Mouse (Mus musculus) midbrain, embryonic 10.5 days (tissue): ENCODE data around the gene Wwp2. TPM values are rescaled to one million over a fixed set of nuclear protein-coding genes. Genes with fewer than 3 reads are reported as not detected.

Source experiments
- DNase-seq: peaks from one replicate; pipeline ENCODE4 v3.0.0-alpha.2; 2017; ENCODE audit warnings: low spot score
- H3K27ac ChIP-seq: fragments of 300-500 bp; sonication (generic); replicated peaks from 2 replicates; pipeline ENCODE4 v1.5.1; 2016; ENCODE audit warnings: mild to moderate bottlenecking
- H3K27me3 ChIP-seq: fragments of 300-500 bp; sonication (generic); 2 replicates; pipeline ENCODE4 v1.6.1; 2016; ENCODE audit warnings: low read depth, mild to moderate bottlenecking; ENCODE audit not compliant: poor library complexity, severe bottlenecking
- H3K36me3 ChIP-seq: fragments of 300-500 bp; sonication (generic); 2 replicates; pipeline ENCODE4 v1.6.1; 2016; ENCODE audit warnings: mild to moderate bottlenecking, moderate library complexity
- H3K4me1 ChIP-seq: fragments of 300-500 bp; sonication (generic); 2 replicates; pipeline ENCODE4 v1.6.1; 2016
- H3K4me3 ChIP-seq: fragments of 300-500 bp; sonication (generic); 2 replicates; pipeline ENCODE4 v1.5.1; 2016; ENCODE audit warnings: mild to moderate bottlenecking, moderate library complexity
- H3K9me3 ChIP-seq: fragments of 300-500 bp; sonication (generic); replicated peaks from 2 replicates; pipeline ENCODE4 v1.6.1; 2016; ENCODE audit warnings: mild to moderate bottlenecking
- WGBS: fragments of 180-500 bp; shearing (Covaris S2); methylation state at CpG from one replicate; pipeline ENCODE4 v1.1.7; 2016; 5-methylcytosine and 5-hydroxymethylcytosine counted together
- polyA plus RNA-seq: library from polyadenylated mRNA; unstranded; fragments of >200 nt; fragmentation: Nextera tagmentation; extraction: Ambion mirVana; gene quantifications from 2 replicates; pipeline ENCODE4 v1.2.1, GENCODE M21; 2016

Wwp2 gene
- polyA plus RNA-seq, 1 experiment from 2014 or later = 54.4 TPM

DNA sequence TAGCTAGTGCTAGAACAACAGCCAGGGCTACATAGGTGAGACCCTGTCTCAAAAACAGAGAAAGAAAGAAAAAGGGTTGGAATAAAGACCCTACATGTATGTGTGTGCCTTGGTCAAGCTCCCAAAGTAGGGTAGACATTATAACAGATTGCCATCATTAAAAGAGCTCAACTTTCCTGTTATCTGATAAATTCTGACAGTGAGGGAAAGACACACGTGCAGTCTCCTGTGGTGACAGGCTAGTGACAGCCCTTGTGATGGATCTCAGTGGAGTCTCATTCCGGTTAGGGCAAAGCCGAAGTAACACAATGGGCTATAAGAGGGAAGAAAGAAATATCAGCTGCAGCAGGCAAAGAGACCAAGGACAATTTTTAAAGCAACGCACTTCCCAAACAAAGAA, 32.1 kb upstream of the Wwp2 start:
- WGBS = 85% methylated on average over 4 of the region's 4 CpGs
- Histone ChIP-seq H3K36me3 (peaks cover 12% of the 10 kb centered on the region), H3K4me3 (no peak overlapping the region), H3K9me3 (no peaks in the 10 kb centered on the region), H3K27me3 (no peaks in the 10 kb centered on the region), H3K4me1 (peaks cover 17% of the 10 kb centered on the region), H3K27ac (peak overlapping the region; percentile 82)
- DNase-seq = no peak

DNA sequence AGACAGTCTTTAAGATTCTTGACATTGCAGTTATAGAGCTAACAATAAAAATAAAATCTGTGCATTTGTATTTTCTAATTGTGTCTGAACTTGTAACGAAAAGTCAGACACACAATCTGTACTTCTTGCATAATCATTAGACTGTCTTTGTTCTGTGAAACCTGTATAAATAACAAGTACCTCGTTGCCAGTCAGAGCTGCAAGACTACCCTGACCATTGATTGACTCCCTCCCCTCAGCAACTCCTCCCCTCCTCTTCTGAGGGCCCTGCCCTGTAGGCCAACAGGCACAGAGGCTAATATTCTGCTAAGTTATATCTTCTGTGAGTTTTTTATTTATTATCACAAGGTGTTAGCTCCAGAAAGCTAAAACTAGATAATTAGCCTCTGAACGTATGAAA, 30.2 kb upstream of the Wwp2 start:
- peaks cover 17% of the 10 kb centered on the region for H3K4me1 ChIP-seq
- H3K36me3 ChIP-seq = peaks cover 31% of the 10 kb centered on the region
- no peak overlapping the region for H3K27ac ChIP-seq
- H3K4me3 ChIP-seq = no peak overlapping the region
- no peaks in the 10 kb centered on the region for H3K27me3 ChIP-seq
- H3K9me3 ChIP-seq = no peaks in the 10 kb centered on the region
- 74% methylated on average over 3 of the region's 3 CpGs for WGBS
- no peak for DNase-seq

DNA sequence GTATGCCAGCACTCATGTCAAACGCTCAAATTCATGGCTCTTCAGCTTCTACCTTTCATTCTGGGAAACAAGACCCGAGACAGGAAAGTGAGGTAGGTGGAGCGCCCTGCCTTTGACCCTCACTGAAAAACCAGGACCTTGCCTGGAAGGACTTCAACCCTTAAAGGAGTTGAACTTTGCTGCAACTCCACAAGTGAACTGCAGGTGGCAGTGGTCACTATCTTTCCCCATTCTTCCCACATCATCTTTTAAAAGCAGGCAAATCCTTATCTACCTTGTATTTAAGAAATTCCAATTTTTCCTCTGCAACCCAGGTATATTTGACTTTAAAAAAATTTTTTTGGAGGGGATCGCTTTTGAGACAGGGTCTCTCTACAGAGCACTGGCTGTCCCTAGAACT, 24.8 kb upstream of the Wwp2 start:
- Histone ChIP-seq H3K27me3 (no peaks in the 10 kb centered on the region), H3K9me3 (no peaks in the 10 kb centered on the region), H3K4me3 (no peak overlapping the region), H3K27ac (no peak overlapping the region), H3K36me3 (peaks cover 85% of the 10 kb centered on the region), H3K4me1 (no peaks in the 10 kb centered on the region)
- WGBS = 78% methylated on average over 4 of the region's 4 CpGs
- DNase-seq = peak; percentile 31

DNA sequence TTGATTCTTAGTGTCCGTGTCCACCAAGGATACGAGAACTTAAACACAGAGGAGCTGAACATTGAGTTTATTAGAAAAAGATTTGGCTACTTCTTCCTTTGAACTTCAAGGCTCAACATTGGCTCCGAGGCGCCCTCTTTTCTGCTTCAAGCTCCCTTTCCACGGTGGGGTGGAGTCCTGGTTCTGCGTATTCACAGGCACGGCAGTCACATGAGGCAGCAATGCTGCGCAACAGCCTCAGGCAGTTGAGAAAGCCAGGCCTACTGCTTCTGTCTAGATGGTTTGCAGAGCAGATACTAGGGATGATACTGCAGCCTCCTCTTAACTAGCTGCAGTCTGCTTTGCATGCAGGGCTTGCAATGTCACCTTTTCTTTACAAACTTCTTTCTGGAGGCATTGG, 23.6 kb upstream of the Wwp2 start:
- WGBS = 92% methylated on average over 8 of the region's 8 CpGs
- H3K27me3 ChIP-seq = no peaks in the 10 kb centered on the region
- H3K9me3 ChIP-seq = no peaks in the 10 kb centered on the region

DNA sequence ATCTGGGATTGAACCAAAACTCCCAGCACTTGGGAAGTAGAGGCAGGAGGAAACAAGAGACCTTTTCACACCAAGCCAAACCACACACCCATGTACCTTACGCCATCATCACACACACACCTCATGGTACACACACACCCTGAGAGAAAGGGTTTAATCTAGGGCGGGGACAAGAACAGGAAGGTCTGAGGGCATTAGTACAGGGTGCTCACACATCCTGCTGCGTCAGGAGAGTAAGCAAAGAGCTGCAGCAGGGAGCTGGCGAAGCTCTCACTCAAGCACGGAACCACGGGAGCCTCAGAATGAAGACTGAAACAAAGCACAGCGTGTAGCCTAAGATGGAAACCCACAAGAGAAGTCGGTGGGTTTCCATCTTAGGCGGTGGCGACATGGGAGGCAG, 22.3 kb upstream of the Wwp2 start:
- Histone ChIP-seq H3K9me3 (no peaks in the 10 kb centered on the region), H3K4me1 (no peaks in the 10 kb centered on the region), H3K27me3 (no peaks in the 10 kb centered on the region), H3K27ac (no peak overlapping the region), H3K36me3 (peaks cover 100% of the 10 kb centered on the region), H3K4me3 (no peak overlapping the region)
- DNase-seq = no peak
- WGBS = 93% methylated on average over 10 of the region's 10 CpGs

More for the DNA sequence above, 23.6 kb upstream of the Wwp2 start:
- peaks cover 97% of the 10 kb centered on the region for H3K36me3 ChIP-seq
- no peak overlapping the region for H3K4me3 ChIP-seq
- no peaks in the 10 kb centered on the region for H3K4me1 ChIP-seq
- H3K27ac ChIP-seq = no peak overlapping the region
- no peak for DNase-seq

DNA sequence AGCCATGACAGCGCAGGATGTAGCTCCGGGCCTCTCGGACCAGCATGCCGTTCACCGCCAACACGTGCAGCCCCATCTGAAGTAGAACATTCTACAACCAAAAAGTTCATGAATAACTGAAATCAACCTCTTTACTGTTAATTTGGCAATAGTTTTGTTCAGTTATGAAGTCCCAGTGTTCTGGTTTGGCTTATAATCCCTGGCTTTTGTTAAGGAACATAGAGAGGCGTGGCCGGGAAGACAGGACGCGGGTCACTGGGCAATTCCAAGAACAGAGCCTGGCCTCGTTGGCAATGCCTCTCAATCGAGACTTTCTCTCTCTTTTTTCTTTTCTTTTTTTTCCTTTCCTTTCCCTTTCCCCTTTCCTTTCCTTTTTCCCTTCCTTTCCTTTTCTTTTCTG, 19.2 kb upstream of the Wwp2 start:
- Histone ChIP-seq H3K36me3 (peaks cover 100% of the 10 kb centered on the region), H3K4me3 (no peak overlapping the region), H3K4me1 (no peaks in the 10 kb centered on the region), H3K27ac (no peak overlapping the region), H3K9me3 (no peaks in the 10 kb centered on the region), H3K27me3 (no peaks in the 10 kb centered on the region)
- 85% methylated on average over 12 of the region's 12 CpGs for WGBS
- DNase-seq = no peak

DNA sequence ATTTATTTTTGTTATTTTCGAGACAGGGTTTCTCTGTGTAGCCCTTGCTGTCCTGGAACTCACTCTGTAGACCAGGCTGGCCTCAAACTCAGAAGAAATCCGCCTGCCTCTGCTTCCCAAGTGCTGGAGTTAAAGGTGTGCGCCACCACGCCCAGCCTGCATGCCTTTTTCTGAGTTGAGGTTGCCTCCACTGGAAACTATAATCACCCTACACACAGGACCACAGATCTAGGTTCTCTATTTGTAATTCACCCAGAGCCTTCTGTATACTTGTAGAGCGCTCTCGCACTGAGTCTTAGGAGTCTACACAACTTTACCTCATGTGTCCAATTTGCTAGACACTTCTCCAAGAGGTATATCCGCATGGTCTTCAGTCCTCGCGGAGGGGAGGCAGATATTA, 12.0 kb upstream of the Wwp2 start:
- H3K27me3 ChIP-seq = no peaks in the 10 kb centered on the region
- no peak for DNase-seq
- no peaks in the 10 kb centered on the region for H3K9me3 ChIP-seq
- H3K36me3 ChIP-seq = peaks cover 44% of the 10 kb centered on the region
- H3K4me3 ChIP-seq = peak overlapping the region; percentile 98
- peak overlapping the region; percentile 91 for H3K27ac ChIP-seq
- peaks cover 18% of the 10 kb centered on the region for H3K4me1 ChIP-seq
- 33% methylated on average over 9 of the region's 9 CpGs for WGBS

DNA sequence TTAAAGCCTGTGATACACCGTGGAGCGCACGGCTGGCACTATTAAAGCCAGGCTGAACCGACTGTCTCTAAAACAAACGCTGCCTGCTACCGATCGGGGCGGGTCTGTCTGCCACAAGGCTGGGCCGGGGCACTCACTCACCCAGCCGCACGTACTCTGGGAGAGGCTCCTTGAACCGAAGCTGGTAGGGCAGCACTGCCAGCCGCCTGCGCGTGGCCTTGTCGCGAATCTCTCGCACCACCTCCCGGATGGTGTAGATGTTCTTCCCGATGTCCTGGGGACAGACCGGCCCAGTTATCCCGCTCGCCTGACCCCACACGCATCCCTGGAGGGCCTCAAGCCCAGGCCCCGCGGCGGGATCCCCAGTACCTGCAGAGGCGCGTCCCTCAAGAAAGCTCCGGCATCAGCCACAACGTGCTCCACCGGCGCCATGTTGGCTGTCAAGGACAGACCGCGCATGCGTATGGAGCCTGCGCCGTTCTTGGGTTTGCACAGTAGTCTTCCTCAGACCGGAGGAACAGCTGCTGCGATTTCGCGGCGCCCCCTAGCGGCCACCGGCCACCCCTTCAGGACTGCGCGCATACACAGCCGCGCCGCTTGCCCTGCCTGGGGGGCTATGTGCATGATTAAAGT, 11.5 kb upstream of the Wwp2 start, which contains the start of gene Nob1:
TSS of gene Nob1 (minus strand) at position 455 of the 633 bp plus-strand sequence.
- Histone ChIP-seq H3K4me3 (peak within 1 kb of the TSS; percentile 98), H3K9me3 (no peaks in the 10 kb centered on the region), H3K27ac (peak within 1 kb of the TSS; percentile 91), H3K27me3 (no peaks in the 10 kb centered on the region), H3K4me1 (peaks cover 18% of the 10 kb centered on the region), H3K36me3 (peaks cover 39% of the 10 kb centered on the region)
- DNase-seq = peak; percentile 97
- WGBS = under 1% methylated on average over 50 of the region's 50 CpGs

DNA sequence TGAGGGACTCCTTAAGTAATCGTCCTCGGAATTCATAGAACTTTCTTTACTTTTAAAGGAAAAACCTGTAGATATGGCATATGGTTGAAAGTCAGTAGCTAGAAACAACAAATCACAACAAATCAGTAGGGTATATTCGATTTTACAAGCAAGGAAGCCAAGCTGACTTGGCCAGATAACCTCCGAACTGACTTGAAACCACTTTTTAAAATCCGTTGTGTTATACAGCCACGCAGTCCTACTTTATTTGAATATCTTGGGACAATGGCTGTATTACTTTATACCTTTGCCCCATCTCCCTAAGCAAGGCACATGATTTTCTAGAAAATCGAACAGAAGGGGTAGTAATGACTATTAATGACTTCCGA, 11.0 kb upstream of the Wwp2 start:
- no peaks in the 10 kb centered on the region for H3K9me3 ChIP-seq
- peak overlapping the region; percentile 98 for H3K4me3 ChIP-seq
- WGBS = 49% methylated on average over 8 of the region's 8 CpGs
- no peak overlapping the region for H3K27ac ChIP-seq
- no peak for DNase-seq
- peaks cover 34% of the 10 kb centered on the region for H3K36me3 ChIP-seq
- no peaks in the 10 kb centered on the region for H3K27me3 ChIP-seq
- H3K4me1 ChIP-seq = peaks cover 18% of the 10 kb centered on the region

DNA sequence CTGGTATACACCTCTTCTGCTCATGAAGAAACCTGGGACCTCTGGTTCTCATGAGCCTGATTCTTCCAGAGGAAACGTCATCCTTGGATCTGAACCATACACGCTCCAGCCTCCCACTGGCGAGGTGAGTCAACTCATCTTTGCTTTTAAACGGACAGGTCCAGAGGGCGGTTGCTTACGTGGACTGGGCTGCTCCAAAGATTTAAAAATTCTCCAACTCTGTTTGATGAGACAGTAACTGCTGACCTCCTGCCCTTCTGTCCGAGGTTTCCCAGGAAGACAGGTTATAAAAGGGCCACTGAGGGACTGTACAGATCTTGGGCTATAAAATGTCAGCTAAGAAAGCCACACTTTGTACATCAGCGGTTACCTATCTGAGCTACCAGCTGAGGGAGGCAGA, 5.3 kb upstream of the Wwp2 start:
- Histone ChIP-seq H3K4me1 (peaks cover 7% of the 10 kb centered on the region), H3K9me3 (no peaks in the 10 kb centered on the region), H3K36me3 (no peaks in the 10 kb centered on the region), H3K27me3 (no peaks in the 10 kb centered on the region), H3K4me3 (no peak overlapping the region), H3K27ac (no peak overlapping the region)
- 86% methylated on average over 8 of the region's 8 CpGs for WGBS
- no peak for DNase-seq

DNA sequence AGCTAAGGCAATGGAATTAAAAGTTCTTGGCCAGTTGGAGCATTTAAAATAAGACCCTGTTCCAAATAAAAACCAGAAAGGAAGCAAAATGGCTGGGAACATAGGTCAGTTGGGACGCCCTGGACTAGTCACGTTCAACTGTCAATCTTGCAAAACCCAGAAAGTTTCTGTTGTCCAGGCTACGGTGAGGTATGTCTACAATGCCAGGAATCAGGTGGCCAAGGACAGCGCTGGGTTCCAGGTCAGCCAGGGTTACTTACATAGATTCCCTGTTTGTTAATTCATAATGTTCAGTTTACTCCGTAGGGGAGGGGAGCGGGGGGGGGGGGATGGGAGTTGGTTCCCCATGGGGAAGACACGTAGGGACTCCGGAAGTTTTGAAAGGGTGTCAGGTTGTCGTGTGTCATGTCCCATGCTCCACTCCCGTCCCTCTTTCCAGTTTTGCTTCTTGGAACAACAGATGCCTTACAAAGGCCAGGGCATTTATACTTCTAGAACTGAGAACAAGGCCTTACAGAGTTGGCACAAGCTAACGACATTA, 674 bp upstream of the Wwp2 start:
- H3K36me3 ChIP-seq = no peaks in the 10 kb centered on the region
- H3K27me3 ChIP-seq = no peaks in the 10 kb centered on the region
- H3K4me3 ChIP-seq = peak overlapping the region; percentile 86
- no peaks in the 10 kb centered on the region for H3K9me3 ChIP-seq
- peaks cover 19% of the 10 kb centered on the region for H3K4me1 ChIP-seq
- 25% methylated on average over 11 of the region's 11 CpGs for WGBS
- H3K27ac ChIP-seq = peak overlapping the region; percentile 93
- DNase-seq = peak; percentile 14

DNA sequence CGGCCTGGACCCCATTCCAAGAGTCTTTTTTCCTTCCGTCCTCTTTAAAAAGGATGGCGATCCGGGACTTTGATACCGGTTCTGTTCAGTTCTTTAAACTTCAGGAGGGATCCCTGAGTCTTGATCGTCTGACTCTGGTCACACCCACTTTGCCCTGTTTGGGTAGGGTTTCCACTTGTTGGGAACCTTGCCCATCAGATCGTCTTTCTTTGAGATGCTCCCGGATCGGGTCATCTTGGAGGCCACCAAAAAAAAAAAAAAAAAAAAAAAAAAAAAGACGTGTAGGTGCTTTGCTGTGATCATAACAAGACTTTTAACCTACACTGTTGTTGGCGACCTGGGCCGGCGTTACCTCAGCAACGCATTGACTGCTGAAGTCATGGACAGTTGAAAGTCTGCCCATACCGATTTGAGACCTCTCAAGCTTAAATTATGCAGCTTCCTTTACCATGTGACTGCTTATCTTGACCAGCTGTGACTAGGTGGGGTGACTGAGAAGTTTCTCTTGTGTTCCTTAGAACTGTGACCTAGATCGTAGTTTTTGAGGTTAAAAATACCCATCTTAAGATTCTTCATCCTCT, 766 bp downstream of the Wwp2 start:
- WGBS = 9% methylated on average over 16 of the region's 16 CpGs
- DNase-seq = no peak
- H3K9me3 ChIP-seq = no peaks in the 10 kb centered on the region

DNA sequence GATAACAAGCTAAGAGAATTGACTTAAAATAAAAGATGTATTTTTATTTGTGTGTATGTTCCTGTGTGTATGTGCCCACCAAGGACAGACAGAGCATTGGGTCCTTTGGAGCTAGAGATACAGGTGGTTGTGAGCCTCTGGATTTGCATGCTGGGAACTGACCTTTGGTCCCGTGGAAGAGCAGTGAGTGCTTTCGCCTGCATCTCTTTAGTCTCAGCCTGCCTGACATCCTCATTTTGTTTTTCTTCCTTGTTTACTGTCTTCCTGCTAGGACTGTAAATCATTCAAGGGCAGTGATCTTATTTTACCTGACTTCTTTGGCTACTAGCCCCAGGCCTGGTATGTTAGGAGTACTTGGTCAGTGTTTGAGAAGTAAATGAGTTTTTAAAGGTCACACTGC, 1.5 kb downstream of the Wwp2 start:
- H3K36me3 ChIP-seq = peaks cover 12% of the 10 kb centered on the region; the same call in 1 of the 2 replicates
- DNase-seq = no peak
- H3K27me3 ChIP-seq = no peaks in the 10 kb centered on the region
- peak overlapping the region; percentile 86; the same call in 1 of the 2 replicates for H3K4me3 ChIP-seq
- WGBS = 76% methylated on average over 2 of the region's 2 CpGs
- no peak overlapping the region for H3K27ac ChIP-seq
- H3K4me1 ChIP-seq = peaks cover 19% of the 10 kb centered on the region
- H3K9me3 ChIP-seq = no peaks in the 10 kb centered on the region

More for the DNA sequence above, 766 bp downstream of the Wwp2 start:
- Histone ChIP-seq H3K4me3 (peak overlapping the region; percentile 86), H3K36me3 (peaks cover 8% of the 10 kb centered on the region; the same call in 1 of the 2 replicates), H3K27ac (peak overlapping the region; percentile 93), H3K4me1 (peaks cover 19% of the 10 kb centered on the region), H3K27me3 (no peaks in the 10 kb centered on the region)
